Mouse (Mus musculus): ENCODE data around the gene Gpr45.

- TF ChIP-seq CTCF (IDR thresholded peaks at IDR 0.05; ENCODE audit: low read depth): no peak
- no peak for TF ChIP-seq EP300 (optimal IDR thresholded peaks at IDR 0.05)
Measured at GRCm38 (mm10) chr1:42916719-42917118, 36.0 kb upstream of the Gpr45 start.
